Mouse (Mus musculus) embryonic fibroblast, embryonic 13.5 days (primary cell): ENCODE results near the gene Gm2001.
"Not testable (repeated sequence)": the region's sequence is repeated elsewhere in the genome, so short reads cannot be mapped to it uniquely, and the experiment has no call there.

ENCODE experiments used
- CTCF ChIP-seq: IDR thresholded peaks from 2 replicates; pipeline ENCODE4 v1.5.1; 2011; ENCODE audit warnings: mild to moderate bottlenecking, control low read depth, low read length, moderate library complexity, borderline replicate concordance; ENCODE audit not compliant: insufficient read depth
- POLR2A ChIP-seq: IDR thresholded peaks from 2 replicates; pipeline ENCODE4 v1.6.1; 2011; ENCODE audit warnings: low read depth, mild to moderate bottlenecking, control low read depth, low read length, moderate library complexity

GRCm38 (mm10) chr12:87797971-87798370, 44.2 kb downstream of the Gm2001 start:
- TF ChIP-seq CTCF, POLR2A: not testable (repeated sequence)
